Mouse (Mus musculus): Measurements from ENCODE around the gene Fitm2. TPM values are rescaled to one million over a fixed set of nuclear protein-coding genes. Genes with fewer than 3 reads are reported as not detected.

Gene Fitm2
- polyA plus RNA-seq, 1 experiment from 2014 or later = 9.3 TPM

DNA sequence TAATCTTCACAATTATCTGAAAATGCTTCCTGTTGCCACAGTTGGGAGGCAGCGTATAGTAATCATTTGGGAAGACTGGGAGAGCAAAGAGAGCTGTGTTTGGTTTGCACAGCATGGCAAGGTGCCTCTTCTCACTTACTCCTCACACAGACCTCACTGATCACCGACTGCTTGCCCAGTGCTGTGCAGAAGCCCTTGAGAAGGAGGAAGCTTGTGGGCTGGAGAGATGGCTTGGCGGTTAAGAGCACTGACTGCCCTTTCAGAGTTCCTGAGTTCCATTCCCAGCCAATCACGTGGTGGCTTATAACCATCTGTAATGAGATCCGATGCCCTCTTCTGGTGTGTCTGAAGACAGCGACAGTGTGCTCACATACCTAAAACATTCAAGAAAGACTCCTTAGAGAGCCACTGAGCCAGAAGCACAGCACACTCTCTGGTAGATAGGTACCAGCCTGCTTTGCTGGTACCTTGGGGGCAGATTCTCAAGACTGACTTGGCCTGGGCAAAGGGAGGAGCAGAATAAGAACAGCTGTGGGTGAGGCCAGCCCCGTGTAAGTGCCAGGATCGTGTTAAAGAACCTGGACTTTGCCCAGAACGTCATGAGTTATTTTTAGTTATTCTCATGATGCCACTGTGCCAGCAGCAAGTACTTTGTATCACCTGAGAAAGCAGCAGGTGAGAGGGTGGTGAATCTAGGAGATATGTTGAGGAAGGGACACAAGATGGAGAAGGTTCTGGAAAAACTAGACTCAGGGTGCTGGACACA, 49.4 kb downstream of the Fitm2 start:
- H3K27ac ChIP-seq (ENCODE audit: low read depth, low read length) = no peak overlapping the region
- H3K27me3 ChIP-seq (ENCODE audit: control insufficient read depth, insufficient read depth, low read length) = no peaks in the 10 kb centered on the region
- H3K4me1 ChIP-seq (ENCODE audit: control insufficient read depth, insufficient read depth, low read length) = peaks cover 7% of the 10 kb centered on the region
- H3K9ac ChIP-seq (ENCODE audit: low read depth, low read length) = no peak overlapping the region
- 88% methylated on average over 9 of the region's 9 CpGs for WGBS
- no peaks in the 10 kb centered on the region for H3K36me3 ChIP-seq (ENCODE audit: control insufficient read depth, insufficient read depth, low read length)
- no peak overlapping the region for H3K4me3 ChIP-seq (ENCODE audit: low read length)
- no peak overlapping the region for H3K4me2 ChIP-seq (replicated peaks; ENCODE audit: low read depth, low read length)
- H3K9me3 ChIP-seq (ENCODE audit: control insufficient read depth, low read length) = no peaks in the 10 kb centered on the region
- no peak for ATAC-seq (ENCODE audit: low FRiP score, low TSS enrichment)

DNA sequence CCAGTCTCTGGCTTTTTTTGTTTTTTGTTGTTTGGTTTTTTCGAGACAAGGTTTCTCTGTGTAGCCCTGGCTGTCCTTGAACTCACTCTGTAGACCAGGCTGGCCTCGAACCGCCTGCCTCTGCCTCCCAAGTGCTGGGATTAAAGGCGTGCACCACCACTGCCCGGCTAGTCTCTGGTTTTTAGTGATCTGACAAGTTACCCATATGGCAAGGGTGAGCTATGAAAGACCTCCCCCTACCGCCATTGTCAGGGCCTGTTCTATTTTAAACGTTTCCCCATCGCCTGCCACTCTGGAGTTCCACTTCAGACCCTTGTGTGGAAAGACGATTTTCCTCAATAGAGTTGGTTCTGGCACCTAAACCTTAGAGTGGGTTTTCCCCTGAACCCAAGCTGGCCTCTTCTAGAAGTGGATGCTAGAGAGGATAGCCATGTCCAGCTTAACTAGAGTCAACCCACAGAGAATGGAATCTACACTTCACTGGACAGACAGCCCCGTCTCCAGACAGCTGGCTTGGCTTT, 52.0 kb downstream of the Fitm2 start:
- 37% methylated on average over 10 of the region's 10 CpGs for WGBS
- H3K36me3 ChIP-seq (ENCODE audit: control insufficient read depth, insufficient read depth, low read length) = no peaks in the 10 kb centered on the region; the same call in 1 of the 2 replicates
- peak overlapping the region; percentile 67 for H3K4me2 ChIP-seq (replicated peaks; ENCODE audit: low read depth, low read length)
- H3K4me3 ChIP-seq (ENCODE audit: low read length) = peak overlapping the region; percentile 98
- H3K4me1 ChIP-seq (ENCODE audit: control insufficient read depth, insufficient read depth, low read length) = peaks cover 15% of the 10 kb centered on the region
- H3K27me3 ChIP-seq (ENCODE audit: control insufficient read depth, insufficient read depth, low read length) = no peaks in the 10 kb centered on the region
- no peak for ATAC-seq (ENCODE audit: low FRiP score, low TSS enrichment)
- H3K9ac ChIP-seq (ENCODE audit: low read depth, low read length) = peak overlapping the region; percentile 77
- H3K9me3 ChIP-seq (ENCODE audit: control insufficient read depth, low read length) = no peaks in the 10 kb centered on the region
- H3K27ac ChIP-seq (ENCODE audit: low read depth, low read length) = no peak overlapping the region

DNA sequence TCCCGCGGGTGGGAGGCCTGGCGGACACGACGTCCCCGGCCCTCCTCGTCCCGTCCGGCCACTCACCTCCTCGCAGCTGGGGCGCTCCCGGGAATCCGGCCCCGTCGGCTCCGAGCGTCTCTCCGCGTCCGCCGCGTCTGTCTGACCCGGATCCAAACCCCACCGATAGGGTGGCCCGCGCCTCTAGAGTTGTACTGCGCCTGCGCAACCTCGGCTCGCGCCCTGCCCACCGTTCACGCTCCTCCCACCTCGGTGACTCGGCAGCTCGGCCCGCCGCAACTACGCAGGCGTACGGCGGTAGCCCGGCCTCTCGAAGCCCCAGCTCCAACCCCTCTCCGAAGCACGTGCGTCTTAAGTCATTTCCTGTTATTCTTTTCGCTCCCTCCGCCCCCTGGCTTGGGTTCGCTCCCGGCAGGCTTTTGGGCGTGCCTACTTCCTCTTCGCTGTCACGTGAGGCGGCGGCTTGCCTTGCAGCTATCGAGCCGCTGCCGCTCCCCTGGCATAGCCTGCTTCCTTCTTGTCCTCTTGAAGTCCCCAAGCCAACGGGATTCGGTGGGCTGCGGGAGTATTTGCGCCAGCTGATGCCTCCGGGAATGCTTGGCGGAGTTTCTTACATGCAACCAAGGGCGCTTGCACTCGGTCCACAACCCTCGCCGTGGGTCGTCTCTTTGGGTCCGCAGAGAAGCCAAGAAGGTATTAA, 52.9 kb downstream of the Fitm2 start:
- Histone ChIP-seq H3K4me1 (ENCODE audit: control insufficient read depth, insufficient read depth, low read length) (peaks cover 15% of the 10 kb centered on the region), H3K4me3 (ENCODE audit: low read length) (peak overlapping the region; percentile 98), H3K27ac (ENCODE audit: low read depth, low read length) (peak overlapping the region; percentile 64), H3K36me3 (ENCODE audit: control insufficient read depth, insufficient read depth, low read length) (peaks cover 6% of the 10 kb centered on the region; the same call in 1 of the 2 replicates), H3K4me2 (replicated peaks; ENCODE audit: low read depth, low read length) (peak overlapping the region; percentile 73), H3K27me3 (ENCODE audit: control insufficient read depth, insufficient read depth, low read length) (no peaks in the 10 kb centered on the region), H3K9me3 (ENCODE audit: control insufficient read depth, low read length) (no peaks in the 10 kb centered on the region), H3K9ac (ENCODE audit: low read depth, low read length) (peak overlapping the region; percentile 94)
- under 1% methylated on average over 60 of the region's 71 CpGs for WGBS
- ATAC-seq (ENCODE audit: low FRiP score, low TSS enrichment) = peak; percentile 100

DNA sequence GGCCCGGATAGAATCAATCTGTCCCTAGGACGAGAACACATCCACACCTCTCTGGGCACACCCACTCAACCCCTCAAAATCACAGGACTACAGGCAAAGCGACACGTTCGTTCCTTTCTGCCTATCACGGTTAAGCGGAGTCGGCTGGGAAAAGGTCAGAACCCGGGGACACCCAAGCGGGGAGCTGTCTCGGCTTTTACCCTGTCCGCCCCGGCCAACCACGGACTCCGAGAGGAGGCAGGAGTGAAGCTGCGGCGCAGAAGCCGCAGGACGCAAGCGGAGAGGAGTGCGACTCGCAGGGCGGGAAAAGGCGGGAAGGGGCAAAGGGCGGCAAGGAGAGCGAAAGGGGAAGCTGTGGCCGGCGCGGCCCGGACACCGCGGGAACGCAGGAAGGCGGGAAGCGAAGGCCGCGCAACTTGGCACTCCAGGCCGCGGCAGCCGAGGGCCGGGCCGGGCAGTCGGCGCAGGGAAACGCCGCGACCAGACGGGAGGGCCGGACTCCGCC, 53.5 kb downstream of the Fitm2 start:
- ATAC-seq (ENCODE audit: low FRiP score, low TSS enrichment) = no peak; the same call in none of the 2 replicates
- H3K4me3 ChIP-seq (ENCODE audit: low read length) = peak overlapping the region; percentile 98
- under 1% methylated on average over 48 of the region's 50 CpGs for WGBS

DNA sequence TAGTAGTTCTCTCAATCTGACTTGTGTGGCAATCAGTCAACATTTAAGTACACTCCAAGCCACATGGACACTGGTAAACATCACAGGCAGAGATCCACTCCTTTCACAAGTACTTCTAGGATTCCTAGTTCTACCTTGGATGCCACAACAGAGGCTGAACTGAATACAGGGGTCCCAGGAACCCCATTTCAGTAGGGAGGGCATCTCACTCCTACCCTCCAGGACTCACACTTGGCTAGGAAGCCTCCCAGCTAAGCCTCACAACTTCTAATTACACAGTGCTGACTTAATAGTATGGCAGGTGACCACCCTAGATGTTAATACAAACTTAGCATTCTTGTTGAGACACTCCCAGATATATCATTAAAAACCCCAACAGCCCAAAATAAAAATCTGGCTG, 54.6 kb downstream of the Fitm2 start:
- Histone ChIP-seq H3K4me2 (replicated peaks; ENCODE audit: low read depth, low read length) (peak overlapping the region; percentile 73), H3K9me3 (ENCODE audit: control insufficient read depth, low read length) (no peaks in the 10 kb centered on the region), H3K4me1 (ENCODE audit: control insufficient read depth, insufficient read depth, low read length) (peaks cover 15% of the 10 kb centered on the region), H3K27ac (ENCODE audit: low read depth, low read length) (no peak overlapping the region), H3K4me3 (ENCODE audit: low read length) (peak overlapping the region; percentile 98), H3K27me3 (ENCODE audit: control insufficient read depth, insufficient read depth, low read length) (no peaks in the 10 kb centered on the region), H3K36me3 (ENCODE audit: control insufficient read depth, insufficient read depth, low read length) (peaks cover 15% of the 10 kb centered on the region; the same call in 1 of the 2 replicates), H3K9ac (ENCODE audit: low read depth, low read length) (peak overlapping the region; percentile 94; the same call in 1 of the 2 replicates)
- ATAC-seq (ENCODE audit: low FRiP score, low TSS enrichment) = no peak

More for the DNA sequence above, 53.5 kb downstream of the Fitm2 start:
- H3K9me3 ChIP-seq (ENCODE audit: control insufficient read depth, low read length) = no peaks in the 10 kb centered on the region
- peak overlapping the region; percentile 64 for H3K27ac ChIP-seq (ENCODE audit: low read depth, low read length)
- H3K9ac ChIP-seq (ENCODE audit: low read depth, low read length) = peak overlapping the region; percentile 94
- H3K4me1 ChIP-seq (ENCODE audit: control insufficient read depth, insufficient read depth, low read length) = peaks cover 15% of the 10 kb centered on the region
- H3K4me2 ChIP-seq (replicated peaks; ENCODE audit: low read depth, low read length) = peak overlapping the region; percentile 73
- peaks cover 10% of the 10 kb centered on the region; the same call in 1 of the 2 replicates for H3K36me3 ChIP-seq (ENCODE audit: control insufficient read depth, insufficient read depth, low read length)
- no peaks in the 10 kb centered on the region for H3K27me3 ChIP-seq (ENCODE audit: control insufficient read depth, insufficient read depth, low read length)

DNA sequence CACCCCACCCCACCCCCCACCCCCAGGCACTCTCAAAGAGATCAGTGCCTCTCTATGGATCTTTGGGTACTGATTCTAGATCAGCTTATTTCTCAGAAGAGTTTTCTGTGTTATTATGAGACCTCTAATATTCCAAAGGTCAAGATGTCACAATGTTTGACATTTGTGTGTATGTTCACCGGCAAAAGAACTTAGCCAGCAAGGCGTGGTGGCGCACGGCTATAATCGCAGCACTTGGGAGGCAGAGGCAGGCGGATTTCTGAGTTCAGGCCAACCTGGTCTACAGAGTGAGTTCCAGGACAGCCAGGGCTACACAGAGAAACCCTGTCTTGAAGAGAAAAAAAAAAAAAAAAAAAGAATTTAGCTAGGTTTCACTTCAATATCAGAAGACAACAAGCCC, 55.4 kb downstream of the Fitm2 start:
- Histone ChIP-seq H3K36me3 (ENCODE audit: control insufficient read depth, insufficient read depth, low read length) (peaks cover 23% of the 10 kb centered on the region), H3K9me3 (ENCODE audit: control insufficient read depth, low read length) (no peaks in the 10 kb centered on the region), H3K4me3 (ENCODE audit: low read length) (no peak overlapping the region), H3K4me1 (ENCODE audit: control insufficient read depth, insufficient read depth, low read length) (peaks cover 15% of the 10 kb centered on the region), H3K9ac (ENCODE audit: low read depth, low read length) (no peak overlapping the region), H3K27ac (ENCODE audit: low read depth, low read length) (no peak overlapping the region), H3K27me3 (ENCODE audit: control insufficient read depth, insufficient read depth, low read length) (no peaks in the 10 kb centered on the region), H3K4me2 (replicated peaks; ENCODE audit: low read depth, low read length) (no peak overlapping the region)
- 96% methylated on average over 6 of the region's 6 CpGs for WGBS
- no peak for ATAC-seq (ENCODE audit: low FRiP score, low TSS enrichment)

Other genes with a start within 250 kb of the Fitm2 start
- gene Jph2, start 74.6 kb downstream of the Fitm2 start, polyA plus RNA-seq (2014; fragmentation: Nextera tagmentation; extraction: Ambion mirVana) = 1.0 and 1.6 TPM in 2 replicates
- gene Oser1, start 47.9 kb downstream of the Fitm2 start, polyA plus RNA-seq (2014; fragmentation: Nextera tagmentation; extraction: Ambion mirVana) = 74.4 and 93.3 TPM in 2 replicates
- 0.41 and 0.74 TPM in 2 replicates for gene Gdap1l1, start 34.2 kb downstream of the Fitm2 start, polyA plus RNA-seq (2014; fragmentation: Nextera tagmentation; extraction: Ambion mirVana)
- gene R3hdml, start 19.7 kb upstream of the Fitm2 start, polyA plus RNA-seq (2014; fragmentation: Nextera tagmentation; extraction: Ambion mirVana) = 26.3 and 29.5 TPM in 2 replicates
- 6.0 and 10.7 TPM in 2 replicates for gene Hnf4a, start 34.2 kb upstream of the Fitm2 start, polyA plus RNA-seq (2014; fragmentation: Nextera tagmentation; extraction: Ambion mirVana)
- 16.0 and 40.3 TPM in 2 replicates for gene Ttpal, start 129.7 kb upstream of the Fitm2 start, polyA plus RNA-seq (2014; fragmentation: Nextera tagmentation; extraction: Ambion mirVana)
- 35.4 and 43.0 TPM in 2 replicates for gene Serinc3, start 172.5 kb upstream of the Fitm2 start, polyA plus RNA-seq (2014; fragmentation: Nextera tagmentation; extraction: Ambion mirVana)
- gene Pkig, start 185.8 kb upstream of the Fitm2 start, polyA plus RNA-seq (2014; fragmentation: Nextera tagmentation; extraction: Ambion mirVana) = 187 and 203 TPM in 2 replicates